Mouse (Mus musculus) brain, embryonic 14.5 days (tissue): ENCODE measurements around the gene Eif5a.

ENCODE experiments used
- CTCF ChIP-seq: fragments of 200-500 bp; IDR thresholded peaks from 2 replicates; pipeline ENCODE4 v1.5.1; 2012; ENCODE audit warnings: inconsistent platforms, mild to moderate bottlenecking, moderate library complexity, borderline replicate concordance; ENCODE audit not compliant: insufficient read depth, insufficient read length; ENCODE audit errors: extremely low read depth
- POLR2A ChIP-seq: fragments of 200-500 bp; IDR thresholded peaks from 2 replicates; pipeline ENCODE4 v1.6.1; 2012; ENCODE audit warnings: mild to moderate bottlenecking, inconsistent platforms, borderline replicate concordance; ENCODE audit not compliant: poor library complexity, insufficient read depth, insufficient read length, severe bottlenecking; ENCODE audit errors: extremely low read depth

DNA sequence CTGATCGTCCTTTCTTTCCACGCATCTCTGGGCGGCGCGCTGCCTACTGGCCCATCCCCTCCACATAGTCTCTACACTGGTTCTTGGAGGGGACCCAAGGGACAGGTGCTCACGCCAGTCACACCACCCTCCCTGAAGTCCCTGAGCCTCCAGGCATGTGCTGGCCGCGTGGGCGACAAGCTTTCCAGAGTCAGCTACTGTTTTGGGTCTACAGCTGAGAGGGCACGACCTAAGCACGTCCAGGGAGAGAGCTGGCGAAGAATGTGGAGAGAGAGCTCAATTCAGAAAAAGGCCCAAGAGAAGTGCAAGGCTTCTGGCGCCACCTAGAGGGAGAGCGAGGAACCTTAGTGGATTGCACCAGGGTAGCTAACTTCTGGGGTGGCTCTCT is 27.0 kb upstream of the Eif5a start:
- peak; percentile 96 for TF ChIP-seq CTCF
- TF ChIP-seq POLR2A: no peak
